Mouse (Mus musculus) spleen, postnatal 14 days (tissue): ENCODE data around the gene Myo10.

Source experiments
- DNase-seq, 2 experiments: peaks; one replicate each; pipeline ENCODE4 v3.0.0; 2021 to 2022; ENCODE audit warnings: low spot score in 2 of 2

The Myo10 gene

DNA sequence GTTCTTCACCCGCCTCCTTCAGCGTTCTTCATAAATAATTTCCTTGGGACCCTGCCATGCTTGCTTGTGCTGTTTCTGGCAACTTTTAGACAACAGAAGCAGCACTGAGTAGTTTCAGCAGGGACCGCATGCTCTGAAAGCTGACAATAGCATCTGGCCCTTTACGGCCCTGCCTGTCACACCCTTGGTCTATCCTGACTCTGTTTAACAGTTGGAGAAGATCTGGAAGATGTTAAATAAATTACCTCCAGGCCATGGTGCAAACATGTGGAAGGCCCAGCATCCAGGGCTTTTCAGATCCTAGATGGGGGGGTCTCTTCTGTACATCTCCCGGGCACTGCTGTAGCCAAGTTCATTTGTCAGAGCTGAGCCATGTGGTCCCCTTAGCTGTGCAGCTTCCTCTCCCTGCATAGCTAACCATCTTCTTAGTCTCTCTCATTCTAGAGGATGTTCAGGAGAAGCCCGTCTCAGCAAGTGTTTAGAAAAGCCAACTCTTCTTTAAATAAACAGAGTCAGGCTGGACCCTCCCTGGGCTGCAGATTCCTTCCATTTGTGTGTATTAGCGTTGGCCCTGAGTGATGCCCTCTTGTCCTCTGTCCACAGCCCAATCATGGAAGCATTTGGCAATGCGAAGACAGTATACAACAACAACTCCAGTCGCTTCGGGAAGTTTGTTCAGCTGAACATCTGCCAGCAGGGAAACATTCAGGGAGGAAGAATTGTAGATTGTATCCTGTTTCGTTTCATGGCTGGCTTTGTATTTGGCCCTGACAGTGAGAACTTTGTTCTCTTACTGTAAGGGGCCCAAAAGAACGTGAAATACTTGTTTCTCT, 101.2 kb downstream of the Myo10 start:
- DNase-seq, result no peak

DNA sequence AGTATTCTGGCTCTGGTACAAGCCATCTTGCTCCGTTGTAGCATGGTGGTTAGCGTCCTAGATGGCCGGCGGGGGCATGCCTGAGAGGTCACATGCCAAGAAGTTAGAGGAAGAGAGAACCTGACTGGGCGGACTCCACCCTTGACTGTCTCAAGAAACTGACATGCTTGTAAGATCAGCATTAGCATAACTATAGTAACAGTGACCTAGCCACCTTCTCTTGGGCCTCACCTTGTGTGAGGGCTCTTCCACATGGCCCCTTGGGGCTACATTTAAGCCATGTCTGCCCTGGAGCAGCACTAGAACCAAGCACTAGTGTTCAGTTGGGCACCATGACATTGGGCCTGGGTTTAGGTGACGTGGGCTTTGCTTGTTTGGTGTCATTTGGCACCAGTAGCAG, 102.2 kb downstream of the Myo10 start:
- no peak for DNase-seq

DNA sequence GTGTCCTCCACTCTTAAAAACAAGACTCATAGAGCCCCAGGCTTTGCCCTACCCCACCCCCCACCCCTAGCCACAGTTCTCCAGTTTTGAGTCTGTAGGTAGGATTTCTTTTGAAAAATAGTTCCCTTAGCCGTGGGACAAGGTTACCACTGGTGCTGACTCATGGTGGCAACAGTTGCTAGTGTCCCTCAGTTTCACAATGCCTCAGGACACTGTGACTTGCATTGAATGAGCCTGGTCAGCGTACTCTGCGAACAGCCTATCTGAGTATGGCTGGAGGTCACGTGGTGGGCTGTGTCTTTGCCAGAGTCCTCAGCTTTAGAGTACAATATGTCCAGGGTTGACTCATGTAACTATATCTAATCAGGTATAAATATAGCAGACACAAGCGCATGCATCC, 104.5 kb downstream of the Myo10 start:
- no peak for DNase-seq

DNA sequence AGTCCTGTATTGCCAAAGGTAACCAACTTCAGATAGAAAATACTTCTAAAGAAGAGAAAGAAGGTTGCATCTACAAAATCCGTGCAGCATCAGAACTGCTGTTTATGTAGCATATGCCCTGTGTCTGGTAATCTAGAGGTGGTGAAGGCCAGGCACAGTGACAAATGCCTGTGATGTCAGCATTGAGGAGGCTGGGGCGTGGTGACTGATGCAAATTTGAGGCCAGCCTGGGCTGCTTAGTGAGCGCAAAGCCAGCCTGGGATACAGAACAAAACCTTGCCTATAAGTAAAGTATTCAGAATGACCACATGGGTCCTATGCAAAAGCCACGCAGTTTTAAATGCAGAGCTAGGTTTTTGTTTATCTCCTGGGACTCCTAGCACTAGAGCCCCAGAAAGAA, 106.2 kb downstream of the Myo10 start:
- DNase-seq, result no peak

DNA sequence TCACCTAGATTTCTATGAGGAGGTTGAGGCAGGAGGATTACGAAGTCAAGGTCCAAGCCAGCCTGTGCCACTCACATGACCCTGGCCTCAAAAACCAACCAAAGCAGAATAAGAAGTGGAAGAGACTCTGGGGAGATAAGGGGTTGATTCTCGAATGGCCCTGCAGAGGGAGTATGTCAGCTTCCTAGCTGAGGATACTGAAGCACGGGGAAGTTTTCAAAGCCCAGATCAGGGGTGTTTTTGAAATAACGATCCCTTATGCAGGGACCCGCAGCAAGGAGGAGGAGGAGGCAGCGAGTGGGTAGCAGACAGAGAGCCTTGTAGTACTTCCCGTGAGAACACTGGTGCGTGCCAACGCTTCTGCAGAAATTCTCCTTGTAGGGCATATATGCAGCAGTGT, 108.7 kb downstream of the Myo10 start:
- no peak for DNase-seq

DNA sequence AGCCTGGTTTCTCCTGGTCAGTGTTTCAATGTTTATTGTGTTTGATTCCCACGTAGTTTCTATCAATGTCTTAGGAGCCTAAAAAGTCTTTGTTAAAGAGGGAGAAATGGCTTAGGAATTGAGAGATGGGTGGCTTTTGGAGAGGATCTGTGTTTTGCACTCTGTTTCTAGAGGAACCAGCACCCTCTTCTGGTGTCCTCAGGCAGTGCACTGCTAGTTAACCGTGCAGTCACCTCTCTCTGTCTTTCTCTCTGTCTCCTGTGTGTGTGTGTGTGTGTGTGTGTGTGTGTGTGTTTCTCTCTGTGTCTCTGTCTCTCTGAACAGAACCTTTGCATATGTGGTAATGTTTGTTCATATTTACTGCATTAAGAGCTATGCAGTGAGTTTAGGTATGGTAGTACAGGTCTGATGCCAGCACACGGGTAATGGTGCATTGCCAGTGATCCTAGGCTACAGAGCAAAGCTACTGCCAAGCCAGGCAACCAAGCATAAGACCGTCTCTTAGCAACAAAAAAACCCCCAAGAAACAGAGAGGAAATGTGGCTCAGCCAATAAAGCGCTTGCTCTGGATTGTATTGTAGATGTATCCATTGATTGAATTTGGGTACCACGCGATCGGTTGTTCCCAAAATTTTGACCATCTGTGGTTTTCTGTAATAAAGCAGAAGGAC, 110.6 kb downstream of the Myo10 start:
- DNase-seq, result no peak

DNA sequence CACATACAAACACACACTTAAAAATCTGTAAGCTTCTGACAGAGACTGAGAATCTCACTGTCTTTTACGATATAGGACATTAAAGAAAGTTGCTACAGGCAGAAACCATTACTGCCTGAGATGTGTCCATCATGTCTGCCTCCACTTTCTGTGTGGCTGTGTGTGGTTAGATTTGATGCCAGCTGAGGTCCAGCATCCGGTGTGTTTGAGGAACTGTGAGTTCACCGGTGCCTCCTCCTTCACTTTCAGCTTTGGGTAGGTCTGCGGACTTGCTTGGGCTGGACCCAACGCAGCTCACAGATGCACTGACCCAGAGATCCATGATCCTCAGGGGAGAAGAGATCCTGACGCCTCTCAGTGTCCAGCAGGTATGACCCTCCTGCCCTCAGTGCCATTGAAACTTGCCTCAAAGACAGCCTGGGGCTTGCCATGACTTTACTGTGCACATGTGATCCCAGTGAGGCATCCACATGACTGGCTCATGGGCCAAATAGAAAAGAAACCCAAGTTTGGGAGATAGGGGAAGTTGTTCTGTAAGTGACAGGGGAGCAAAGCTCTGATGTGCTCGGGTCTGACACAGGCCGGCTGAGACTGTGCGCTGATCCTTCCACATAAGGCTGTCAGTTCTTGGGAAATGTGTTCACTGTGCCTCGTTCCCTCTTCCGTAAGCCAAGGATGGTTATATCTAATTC, 111.6 kb downstream of the Myo10 start:
- no peak for DNase-seq

DNA sequence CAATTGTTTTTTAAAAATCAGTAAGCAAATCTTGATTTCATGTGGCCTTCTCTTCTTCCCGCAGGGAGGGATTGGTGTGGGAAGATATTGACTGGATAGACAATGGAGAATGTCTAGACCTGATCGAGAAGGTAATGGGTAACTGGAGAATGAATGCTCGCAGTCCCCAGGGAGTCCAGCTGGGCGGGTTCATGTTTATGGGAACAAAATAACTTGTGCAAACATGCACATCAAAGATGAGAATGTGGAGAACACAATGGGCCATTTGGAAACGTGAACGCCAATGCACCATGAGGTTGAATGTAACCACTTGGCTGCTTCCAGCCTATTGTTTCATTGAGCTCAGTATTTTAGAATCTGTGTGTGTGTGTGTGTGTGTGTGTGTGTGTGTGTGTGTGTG, 114.2 kb downstream of the Myo10 start:
- no peak for DNase-seq

DNA sequence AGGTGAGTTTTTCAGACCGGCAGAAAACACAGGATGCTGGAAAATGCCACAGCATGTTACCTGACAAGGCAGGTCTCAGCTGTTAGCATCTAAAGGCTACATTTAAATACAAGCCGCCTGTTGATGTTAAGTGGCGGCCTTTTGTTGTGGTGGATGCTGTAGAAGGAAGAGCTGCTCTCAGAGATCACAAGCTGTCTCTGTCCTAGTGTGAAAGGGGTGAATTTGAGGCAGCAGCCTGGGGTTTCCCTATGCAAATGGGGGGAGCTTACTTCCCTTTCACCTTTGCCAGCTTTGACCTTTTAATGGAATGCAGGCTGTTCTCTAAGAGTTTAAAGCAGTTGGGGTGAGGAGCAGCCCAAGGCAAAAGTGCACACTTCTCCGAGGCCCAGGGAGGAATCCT, 117.9 kb downstream of the Myo10 start:
- no peak for DNase-seq

DNA sequence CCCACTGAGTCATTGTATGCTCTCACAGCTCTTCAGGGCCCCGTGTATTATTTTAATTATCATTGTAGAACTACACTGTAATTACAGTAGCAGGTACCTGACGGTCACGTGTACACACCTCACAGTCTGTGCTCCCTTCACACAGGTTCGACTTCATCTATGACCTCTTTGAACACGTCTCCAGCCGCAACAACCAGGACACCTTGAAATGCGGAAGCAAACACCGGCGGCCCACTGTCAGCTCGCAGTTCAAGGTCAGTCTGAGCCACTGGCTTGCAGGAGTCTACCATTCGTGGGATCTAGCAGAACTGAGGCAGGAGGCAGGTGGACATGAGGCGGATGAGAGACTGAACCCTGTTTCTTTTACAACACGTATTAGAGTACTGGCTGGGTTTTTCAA, 119.9 kb downstream of the Myo10 start:
- DNase-seq, result no peak

DNA sequence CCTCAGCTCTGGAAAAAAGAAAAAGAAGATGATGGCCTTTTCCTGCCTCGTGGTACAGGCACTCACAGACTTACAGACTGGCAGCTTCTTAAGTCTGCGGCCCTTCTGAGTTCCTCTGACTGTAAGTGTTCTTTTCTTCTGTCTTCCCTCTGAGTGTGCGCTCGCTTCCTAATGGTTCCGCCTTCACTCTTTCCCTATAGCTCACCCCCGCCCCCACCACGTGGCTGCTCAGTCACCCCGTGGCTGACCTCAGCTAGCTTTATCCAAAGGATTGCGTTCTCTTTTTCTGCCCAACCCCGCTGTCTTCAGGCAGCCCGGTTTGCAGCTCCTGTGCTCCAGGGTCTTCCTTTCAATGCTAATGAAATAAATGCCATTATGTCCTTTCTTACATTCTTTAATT, 129.2 kb downstream of the Myo10 start:
- no peak for DNase-seq

DNA sequence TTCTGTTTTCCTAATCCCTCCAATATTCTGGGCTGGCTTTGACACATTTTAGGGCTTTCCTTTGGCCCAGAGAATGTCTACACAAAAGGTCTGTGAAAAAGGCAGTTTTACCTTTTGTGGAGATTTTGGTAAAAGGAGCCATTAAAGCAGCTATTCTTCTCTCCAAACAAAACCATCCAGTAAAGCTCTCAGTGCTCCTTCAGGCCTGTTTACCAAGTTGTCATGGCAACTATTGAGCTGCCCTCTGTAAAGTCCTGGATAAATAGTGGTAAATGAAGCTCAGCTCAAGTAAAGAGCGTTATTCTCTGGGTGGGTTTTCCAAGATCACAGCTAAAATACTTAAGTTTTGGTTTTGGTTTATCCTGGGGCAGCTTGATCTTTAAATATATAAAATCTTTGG, 130.3 kb downstream of the Myo10 start:
- DNase-seq, result no peak

DNA sequence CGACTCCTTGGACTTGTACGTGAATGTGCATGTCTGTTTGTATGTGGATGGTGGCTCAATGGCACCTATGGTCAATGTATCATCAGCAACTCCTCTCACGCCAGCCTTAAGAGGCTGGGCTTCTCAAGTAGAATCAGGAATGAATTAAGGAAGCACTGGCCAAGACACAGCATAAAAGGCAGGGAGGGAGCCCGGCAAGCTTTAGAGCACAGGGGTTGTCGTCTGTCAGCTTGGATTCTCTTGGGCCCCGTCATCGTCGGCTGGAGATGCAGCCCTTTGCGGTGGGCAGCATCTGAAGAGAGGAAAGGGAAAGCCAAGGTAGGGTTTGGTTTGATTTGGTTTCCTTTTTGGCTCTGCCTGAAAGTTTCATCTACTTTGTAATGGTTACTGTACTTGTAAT, 130.7 kb downstream of the Myo10 start:
- no peak for DNase-seq

DNA sequence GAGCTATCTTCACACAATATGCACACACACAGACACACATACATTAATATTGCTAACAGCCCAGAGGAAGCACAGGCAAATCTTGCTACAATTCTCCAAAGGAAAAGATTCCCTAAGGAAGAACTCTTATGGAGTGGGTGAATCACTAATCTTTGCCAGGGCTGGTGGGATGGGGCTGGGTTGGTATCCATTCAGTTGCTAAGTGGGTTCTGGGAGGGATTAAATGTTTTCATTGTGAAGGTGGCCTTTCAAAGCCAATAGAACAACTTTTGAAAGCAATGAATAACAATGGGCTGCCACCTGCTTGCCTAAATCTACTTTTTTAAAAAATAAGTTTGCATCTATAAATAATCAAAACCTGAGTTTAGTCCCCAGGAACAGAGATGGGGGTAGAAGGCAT, 131.6 kb downstream of the Myo10 start:
- no peak for DNase-seq

DNA sequence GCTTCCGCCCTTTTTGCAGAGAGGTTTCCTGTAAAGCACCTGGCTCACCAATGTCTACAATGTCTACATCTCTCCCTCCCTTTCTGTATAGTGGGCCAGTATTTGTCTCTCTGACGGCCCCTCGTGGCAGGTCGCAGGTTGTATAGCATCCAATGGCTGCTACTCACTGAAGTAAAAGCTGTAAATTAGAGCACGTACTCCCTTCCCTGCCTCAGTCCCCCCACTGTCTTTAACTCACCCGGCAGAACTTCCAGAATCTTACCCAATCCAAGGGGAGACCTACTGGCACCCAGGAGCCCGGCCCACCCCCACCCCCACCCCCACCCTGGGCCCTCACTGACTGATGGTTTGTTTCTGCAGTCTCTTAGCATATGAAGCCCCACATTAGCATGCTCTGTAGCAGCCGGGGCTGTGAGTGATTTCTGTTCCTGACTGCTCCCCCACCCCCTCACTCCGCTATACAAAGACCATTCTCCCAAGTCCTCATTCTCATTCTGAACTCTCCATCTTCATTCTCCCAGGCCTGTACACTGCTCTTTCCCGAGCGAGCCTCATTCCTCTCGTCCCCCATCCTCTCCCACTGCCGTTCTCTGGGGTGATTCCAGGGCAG, 132.1 kb downstream of the Myo10 start:
- no peak for DNase-seq

DNA sequence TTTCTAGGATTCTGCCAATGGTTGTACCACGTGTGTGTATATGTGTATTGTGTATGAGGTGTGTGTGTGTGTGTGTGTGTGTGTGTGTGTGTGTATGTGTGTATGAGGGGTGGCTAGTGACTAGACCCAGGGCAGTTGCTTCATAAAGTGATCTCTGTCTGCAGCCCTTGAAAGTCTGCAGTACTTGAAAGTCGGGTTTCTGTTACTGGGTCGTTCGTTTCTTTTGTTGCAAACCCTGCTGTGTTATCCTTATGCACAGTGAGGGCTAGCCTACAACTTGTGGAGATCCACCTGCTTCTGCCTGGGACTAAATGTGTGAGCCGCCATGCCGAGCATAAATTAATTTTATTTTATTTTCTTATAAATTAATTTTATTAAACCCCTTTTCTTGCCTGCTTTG, 133.2 kb downstream of the Myo10 start:
- DNase-seq, result no peak

DNA sequence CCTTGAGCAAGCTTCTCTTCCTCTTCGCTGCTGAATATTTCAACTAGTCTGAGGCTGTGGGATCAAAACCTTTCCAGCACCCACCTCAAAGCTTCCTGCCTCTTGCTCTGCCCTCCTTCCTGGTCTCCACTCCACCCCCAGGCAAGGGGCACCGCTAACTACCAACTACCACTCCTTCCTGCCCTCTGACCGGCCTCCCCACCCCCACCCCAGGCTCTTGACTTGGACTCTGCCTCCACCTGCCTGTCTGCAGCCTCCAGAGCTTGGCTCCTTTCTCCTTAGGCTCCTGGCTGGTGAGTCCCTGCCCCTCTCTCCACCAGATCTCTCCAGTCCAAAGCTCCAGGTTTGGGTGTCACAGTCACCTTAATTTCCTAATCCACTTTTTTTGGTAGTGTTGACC, 133.7 kb downstream of the Myo10 start:
- no peak for DNase-seq

DNA sequence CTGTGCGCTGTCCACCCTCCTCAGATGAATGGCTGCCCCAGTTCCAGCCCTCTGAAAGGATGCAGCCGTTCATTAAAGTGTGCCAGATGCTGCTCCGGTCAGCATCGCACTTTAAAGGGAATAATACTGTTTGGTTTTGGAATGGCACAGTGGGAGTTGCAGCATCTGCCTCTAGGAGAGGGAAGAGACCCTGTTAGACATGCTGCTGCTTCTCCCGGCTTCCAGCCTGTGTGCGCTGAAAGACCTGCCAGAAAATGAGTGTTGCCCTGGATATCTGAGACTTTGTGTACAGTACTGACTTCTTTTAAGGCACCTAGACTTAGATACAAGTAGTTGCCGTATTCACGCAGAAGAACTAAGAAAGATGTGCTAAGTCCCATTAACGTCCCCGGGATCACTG, 135.7 kb downstream of the Myo10 start:
- DNase-seq, result no peak

DNA sequence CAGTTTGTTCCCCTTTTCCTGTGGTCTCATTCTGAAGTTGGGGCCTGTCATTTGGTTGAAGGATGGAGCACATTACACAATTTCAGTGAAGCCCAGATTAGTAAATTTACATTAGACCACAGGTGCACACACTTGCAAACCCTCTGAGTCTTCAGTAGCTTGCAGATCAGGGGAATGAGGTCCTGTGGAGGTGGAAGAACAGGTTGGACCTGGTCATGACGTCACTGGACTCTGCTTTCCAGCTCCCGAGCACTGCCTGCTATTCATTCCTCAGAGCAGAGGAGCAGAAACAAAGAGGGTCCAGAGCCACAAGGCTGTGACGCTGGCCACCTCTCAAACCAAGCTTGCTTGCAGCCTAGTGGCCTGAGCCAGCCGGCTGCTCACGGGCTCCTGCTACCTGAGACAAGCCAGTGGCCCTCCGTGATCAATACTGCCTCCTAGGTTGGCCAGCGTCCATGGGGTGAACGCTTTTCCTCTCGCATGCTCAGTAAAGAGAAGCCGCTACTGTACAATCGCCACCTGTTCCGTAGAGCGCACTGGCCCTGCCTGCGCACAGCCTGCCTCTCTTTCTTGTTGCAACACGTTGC, 136.3 kb downstream of the Myo10 start:
- no peak for DNase-seq

DNA sequence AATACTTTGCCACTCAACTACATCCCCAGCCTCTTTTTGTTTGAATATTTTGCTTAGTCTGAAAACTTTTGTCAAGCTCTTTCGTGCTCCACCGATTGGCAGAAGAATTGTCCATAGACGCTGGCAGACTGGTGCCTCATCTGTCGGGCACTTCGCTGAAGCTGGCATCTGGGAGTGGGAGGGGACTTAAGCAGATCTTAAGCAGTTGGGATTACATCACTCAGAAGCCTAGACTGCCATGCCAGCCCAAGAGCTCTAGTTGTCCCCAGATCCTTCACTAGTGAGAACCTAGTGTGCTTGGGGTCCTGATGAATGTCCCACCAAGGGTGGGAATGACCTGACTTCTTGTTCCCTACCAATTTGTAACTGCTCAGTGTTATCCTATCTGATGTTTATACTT, 138.0 kb downstream of the Myo10 start:
- no peak for DNase-seq

DNA sequence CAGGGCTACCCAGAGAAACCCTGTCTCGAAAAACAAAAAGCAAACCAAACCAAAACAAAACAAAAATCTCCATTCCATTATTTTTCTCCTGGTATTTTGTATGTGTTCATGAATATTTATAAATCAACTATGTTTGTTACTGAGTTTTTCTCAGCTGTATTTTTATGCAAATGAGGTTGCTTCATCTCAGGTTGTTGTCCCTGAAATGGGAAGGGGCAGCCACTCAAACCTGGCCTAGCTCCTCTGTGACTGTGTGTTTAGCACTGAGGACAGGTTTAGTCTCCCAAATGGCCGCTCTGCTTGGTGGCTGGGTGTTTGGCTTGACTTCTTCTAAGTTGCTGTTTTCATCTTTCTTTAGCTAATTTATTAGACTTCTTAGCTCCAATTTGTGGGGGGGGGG, 138.7 kb downstream of the Myo10 start:
- DNase-seq, result no peak

DNA sequence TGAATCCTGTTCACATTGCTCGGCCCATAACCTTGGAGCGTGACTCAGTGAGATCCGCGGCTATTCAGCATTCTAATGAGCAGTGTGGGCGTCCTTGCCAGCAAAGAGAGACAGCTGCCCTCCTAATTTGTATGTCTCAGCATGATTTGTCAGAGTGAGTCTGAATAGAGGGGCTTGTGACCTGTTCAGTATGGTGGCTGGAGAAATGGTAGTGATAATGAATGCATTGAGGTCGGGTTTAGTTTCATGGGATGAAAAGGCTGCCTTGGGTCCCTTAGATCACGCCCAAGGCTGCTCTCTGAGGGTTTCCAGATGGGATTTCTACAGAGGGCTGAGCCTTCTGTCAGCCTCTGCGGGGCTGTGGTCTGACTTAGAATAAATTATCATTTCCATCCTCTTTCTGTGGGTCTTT, 139.5 kb downstream of the Myo10 start:
- no peak for DNase-seq
